Mouse (Mus musculus): ENCODE data around the gene Setd4. TPM values are rescaled to one million over a fixed set of nuclear protein-coding genes. Genes with fewer than 3 reads are reported as not detected.

Setd4 gene
- total and polyA plus RNA-seq, 3 experiments: 20.2 to 24.6 (median 23.0) TPM

DNA sequence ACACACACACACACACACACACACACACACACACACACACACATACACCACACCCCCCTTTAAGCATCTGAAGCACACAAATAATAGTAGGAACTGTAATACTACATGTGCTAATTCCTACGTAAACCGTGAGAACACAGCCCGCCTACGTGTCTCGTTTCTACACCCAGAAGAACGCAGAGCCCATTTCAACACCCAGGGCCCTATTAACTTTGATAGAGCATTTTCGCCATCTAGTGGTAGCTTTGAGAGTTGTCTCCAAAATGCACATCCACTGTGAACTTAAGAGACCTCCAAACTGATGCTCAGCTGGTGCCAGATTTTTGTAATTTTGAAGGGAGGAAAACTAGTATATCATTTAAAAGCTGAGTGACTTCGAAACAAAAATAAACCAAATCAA lies 60.2 kb downstream of the Setd4 start (continued):
- TF ChIP-seq BHLHE40 (IDR thresholded peaks at IDR 0.05; ENCODE audit: low read depth, low read length) (no peak), NELFE (IDR thresholded peaks at IDR 0.05; ENCODE audit: low read depth, low read length) (no peak), POLR2A (IDR thresholded peaks at IDR 0.05; ENCODE audit: low read depth, low read length) (no peak), SMC3 (IDR thresholded peaks at IDR 0.05; ENCODE audit: low read depth, low read length) (peak; percentile 95), EP300 (IDR thresholded peaks at IDR 0.05; ENCODE audit: low read length) (no peak), TBP (conservative IDR thresholded peaks at IDR 0.05; ENCODE audit: low read depth, low read length) (no peak), MAX (IDR thresholded peaks at IDR 0.05; ENCODE audit: low read length) (no peak), ZKSCAN1 (IDR thresholded peaks at IDR 0.05; ENCODE audit: borderline replicate concordance, low read depth, low read length) (no peak)

DNA sequence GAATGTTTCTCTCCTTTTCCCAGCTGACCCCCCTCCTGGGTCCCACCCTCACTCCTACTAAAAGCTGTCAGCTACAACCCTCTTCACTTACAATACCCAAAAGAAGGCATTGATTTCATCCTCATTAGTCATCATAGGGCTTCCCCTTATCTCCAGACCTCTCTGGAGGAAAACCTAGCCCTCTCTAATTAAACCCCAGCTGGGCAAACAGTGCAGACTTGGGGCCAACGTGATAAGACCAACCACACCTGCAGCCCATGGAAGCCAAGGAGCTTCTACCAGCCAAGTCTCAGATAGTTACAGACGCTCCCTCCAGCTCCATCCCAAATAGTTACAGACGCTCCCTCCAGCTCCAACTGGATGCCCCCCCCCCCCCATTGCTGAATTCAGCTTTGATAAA lies 64.0 kb downstream of the Setd4 start:
- in situ Hi-C loops (cut with MboI; ENCODE audit: low pct_ligation_motif_present, low pct_unique_long_range_greater_than_20kb, low sequenced_read_pairs) (no loop called here), dilution Hi-C loops (cut with MboI; ENCODE audit: extremely low pct_ligation_motif_present, extremely low pct_unique_long_range_greater_than_20kb, low sequenced_read_pairs) (no loop called here)
- Histone ChIP-seq H3K4me2 (ENCODE audit: insufficient read depth, low read depth, poor library complexity, severe bottlenecking) (no peak overlapping the region), H3K9ac (ENCODE audit: insufficient read depth, low read depth) (no peak overlapping the region), H3K27me3 (replicated peaks) (peaks cover 2% of the 10 kb centered on the region), H3K36me3 (replicated peaks in 1 of 2; ENCODE audit: control insufficient read depth in 1 of 2, insufficient read depth in 1 of 2, low read length in 1 of 2) (no peaks in the 10 kb centered on the region), H3K27ac (ENCODE audit: insufficient read depth, low read depth) (no peak overlapping the region), H3K4me3 (replicated peaks in 1 of 3; ENCODE audit: low read depth in 2 of 3, low read length in 2 of 3, poor library complexity in 1 of 3) (no peak overlapping the region), H3K9me3 (replicated peaks; ENCODE audit: low read length) (no peaks in the 10 kb centered on the region), H3K79me2 (replicated peaks; ENCODE audit: control insufficient read depth, extremely low read depth, insufficient read depth, poor library complexity, severe bottlenecking) (no peaks in the 10 kb centered on the region), H3K4me1 (ENCODE audit: control insufficient read depth in 1 of 2, insufficient read depth in 2 of 2) (peaks cover 2 to 4% of the 10 kb centered on the region in 2 experiments; a peak in 1 of 4 replicates)
- TF ChIP-seq RCOR1 (conservative IDR thresholded peaks at IDR 0.05; ENCODE audit: low read depth, low read length): no peak
- no peak for TF ChIP-seq JUND (conservative IDR thresholded peaks at IDR 0.05; ENCODE audit: low read depth, low read length)
- no peak for TF ChIP-seq MAZ (IDR thresholded peaks at IDR 0.05; ENCODE audit: low read depth, low read length)
- TF ChIP-seq SMC3 (IDR thresholded peaks at IDR 0.05; ENCODE audit: low read depth, low read length): no peak
- no peak for TF ChIP-seq UBTF (IDR thresholded peaks at IDR 0.05; ENCODE audit: low read depth, low read length)
- no peak for TF ChIP-seq PAX5 (IDR thresholded peaks at IDR 0.05; ENCODE audit: low read length)
- TF ChIP-seq TBP (conservative IDR thresholded peaks at IDR 0.05; ENCODE audit: low read depth, low read length): no peak
- no peak for TF ChIP-seq IRF4 (IDR thresholded peaks at IDR 0.05; ENCODE audit: low read depth, low read length)
- no peak for TF ChIP-seq USF2 (conservative IDR thresholded peaks at IDR 0.05; ENCODE audit: low read depth, low read length)
- TF ChIP-seq ZNF384 (IDR thresholded peaks at IDR 0.05; ENCODE audit: low read depth, low read length): no peak
- no peak for TF ChIP-seq BHLHE40 (IDR thresholded peaks at IDR 0.05; ENCODE audit: low read depth, low read length)
- no peak for TF ChIP-seq ZMIZ1 (IDR thresholded peaks at IDR 0.05; ENCODE audit: low read depth, low read length)
- no peak for TF ChIP-seq ETS1 (conservative IDR thresholded peaks at IDR 0.05; ENCODE audit: low read depth, low read length)
- no peak for TF ChIP-seq ZC3H11A (IDR thresholded peaks at IDR 0.05; ENCODE audit: low read depth, low read length)
- TF ChIP-seq SIN3A (IDR thresholded peaks at IDR 0.05; ENCODE audit: low read length): no peak
- TF ChIP-seq GABPA (IDR thresholded peaks at IDR 0.05; ENCODE audit: insufficient replicate concordance, low read depth, low read length): no peak
- TF ChIP-seq MYC (IDR thresholded peaks at IDR 0.05; ENCODE audit: low read depth, low read length): no peak
- no peak for TF ChIP-seq NELFE (IDR thresholded peaks at IDR 0.05; ENCODE audit: low read depth, low read length)
- TF ChIP-seq KAT2A (IDR thresholded peaks at IDR 0.05; ENCODE audit: insufficient replicate concordance, low read length): no peak
- no peak for DNase-seq (ENCODE audit: extremely low read depth)

All from CH12.LX (cell line).